Mouse (Mus musculus): ENCODE measurements around the gene Hcfc1. TPM values are rescaled to one million over a fixed set of nuclear protein-coding genes. Genes with fewer than 3 reads are reported as not detected.

Hcfc1 gene
- total RNA-seq (2021), result 10 to 100 TPM; 67.0 to 69.2 TPM
- long read RNA-seq, experiment 1, partial matches to known transcripts, result 13 of 17 reads
- long read RNA-seq, experiment 1, other reads (novel, unspliced or antisense), result 4 of 17 reads
- long read RNA-seq, experiment 2, partial matches to known transcripts, result 10 of 11 reads
- long read RNA-seq, experiment 2, other reads (novel, unspliced or antisense), result 1 of 11 reads

GRCm38 (mm10) chrX:73966248-73967176 is at the start of gene Hcfc1:
Hcfc1 (minus strand) TSS chrX:73966357.
- peak; percentile 78 to 85 for DNase-seq (ENCODE audit: low spot score in 2 of 2)

- no peak for DNase-seq (ENCODE audit: low spot score in 2 of 2)
Observed at GRCm38 (mm10) chrX:74014597-74014996, 48.4 kb upstream of the Hcfc1 start.

GRCm38 (mm10) chrX:74008063-74008462 is 41.9 kb upstream of the Hcfc1 start:
- DNase-seq (ENCODE audit: low spot score in 2 of 2), result no peak

- DNase-seq (ENCODE audit: low spot score in 2 of 2), result no peak
Observed at GRCm38 (mm10) chrX:74006401-74006800, 40.2 kb upstream of the Hcfc1 start.

- no peak for DNase-seq (ENCODE audit: low spot score in 2 of 2)
Observed at GRCm38 (mm10) chrX:74003644-74004043, 37.5 kb upstream of the Hcfc1 start.

- DNase-seq (ENCODE audit: low spot score in 2 of 2), result no peak
Observed at GRCm38 (mm10) chrX:74001024-74001423, 34.9 kb upstream of the Hcfc1 start.

DNA sequence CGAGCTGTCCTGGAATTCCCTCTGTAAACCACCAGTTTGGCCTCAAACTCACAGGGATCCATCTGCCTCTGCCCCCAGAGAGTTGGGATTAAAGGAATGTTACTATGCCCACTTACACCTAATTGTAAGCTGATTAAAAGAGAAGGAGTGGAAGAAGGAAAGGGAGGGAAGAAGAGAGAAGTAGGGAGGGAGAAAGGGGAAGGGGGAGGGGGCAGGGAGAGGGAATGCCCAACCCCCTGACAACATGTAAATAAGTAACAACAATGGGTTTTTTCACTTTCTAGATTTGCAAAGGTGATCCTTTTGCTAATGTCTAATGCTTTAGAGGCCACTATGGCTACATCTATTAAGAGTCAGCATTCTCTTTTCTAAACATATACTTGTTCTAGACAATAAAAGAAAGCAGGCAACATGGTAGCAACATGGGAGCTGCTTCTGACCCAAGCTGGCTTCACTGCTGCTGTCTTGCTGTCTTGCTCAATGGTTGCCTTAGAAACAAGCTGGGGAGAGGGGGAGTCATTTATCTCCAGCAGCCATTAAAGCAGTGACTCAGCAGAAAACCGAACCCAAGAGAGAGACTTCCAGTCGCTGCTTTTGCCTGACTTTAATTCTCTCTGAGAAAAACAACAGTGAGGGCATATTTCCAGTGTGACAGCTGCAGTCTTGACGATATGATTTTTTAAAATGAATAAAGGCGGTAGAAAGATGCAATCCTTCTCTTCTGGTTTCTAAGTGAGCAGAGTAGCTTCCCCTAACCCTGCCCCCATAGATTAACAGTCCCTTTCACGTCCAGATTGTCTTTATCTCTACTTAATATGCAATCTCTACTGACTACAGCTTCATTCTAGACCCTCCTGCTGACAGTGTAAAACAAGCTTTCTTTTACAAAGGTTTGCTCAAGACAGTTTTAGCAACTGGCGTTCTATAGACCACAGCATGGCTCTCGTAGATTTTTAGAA is 33.0 kb upstream of the Hcfc1 start:
- peak; percentile 4 to 30 for DNase-seq (ENCODE audit: low spot score in 2 of 2)

- DNase-seq (ENCODE audit: low spot score in 2 of 2), result no peak
Observed at GRCm38 (mm10) chrX:73977783-73978182, 11.6 kb upstream of the Hcfc1 start.

DNA sequence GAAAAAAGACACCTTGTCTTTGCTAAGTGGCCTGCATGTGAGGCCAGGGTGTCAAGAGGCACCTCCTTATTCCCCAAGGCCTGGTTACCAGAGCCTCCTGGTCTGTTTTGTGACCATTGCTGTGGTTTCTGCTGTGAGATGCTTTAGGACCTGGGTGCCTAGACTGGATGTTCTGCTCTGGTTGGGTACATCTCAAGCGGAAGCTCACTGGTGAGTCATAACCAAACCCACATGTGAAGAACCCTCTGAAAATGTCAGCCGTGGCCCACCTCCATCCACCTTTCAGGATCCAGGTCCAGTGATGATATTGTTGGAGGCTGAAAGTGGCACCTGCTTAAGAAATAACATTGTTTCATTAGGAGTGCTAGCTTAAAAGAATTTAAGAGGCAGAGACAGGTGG is 10.1 kb upstream of the Hcfc1 start:
- DNase-seq (ENCODE audit: low spot score in 2 of 2), result no peak

DNA sequence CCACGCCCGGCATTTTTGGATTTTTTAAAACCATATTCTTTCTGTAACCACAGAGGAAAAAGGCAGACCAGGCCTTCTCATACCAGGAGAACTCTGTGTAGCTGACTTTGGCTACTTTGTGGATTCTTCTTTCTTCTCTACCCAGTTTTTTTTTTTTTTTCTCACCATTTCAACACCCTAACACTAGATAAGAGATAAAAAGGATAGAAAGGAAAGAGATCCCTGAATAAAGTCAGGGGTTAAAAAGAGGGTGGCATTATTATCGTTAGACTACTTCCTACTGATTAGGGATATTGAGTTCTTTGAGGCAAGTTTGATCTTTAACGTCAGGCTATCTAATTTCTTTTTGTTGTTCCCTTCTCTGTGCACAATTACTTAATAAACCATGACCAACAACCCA is 6.6 kb upstream of the Hcfc1 start:
- DNase-seq (ENCODE audit: low spot score in 2 of 2), result no peak

DNA sequence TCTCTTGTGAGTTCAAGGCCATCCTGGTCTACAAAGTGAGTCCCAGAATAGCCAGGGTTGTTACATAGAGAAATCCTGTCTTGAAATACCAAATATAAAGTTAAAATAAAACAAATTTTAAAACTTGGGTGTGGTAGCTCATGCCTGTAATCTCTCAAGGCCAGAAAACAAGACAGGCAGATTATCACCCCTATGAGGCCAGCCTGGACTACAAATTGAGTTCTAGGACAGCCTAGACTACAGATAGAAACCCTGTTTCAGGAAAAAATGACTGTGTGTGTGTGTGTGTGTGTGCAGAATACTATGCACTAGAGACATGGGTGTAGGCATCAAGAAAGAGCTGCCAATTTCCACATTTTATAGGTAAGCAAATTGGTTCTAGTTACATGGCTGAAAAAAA is 4.6 kb upstream of the Hcfc1 start:
- DNase-seq (ENCODE audit: low spot score in 2 of 2), result no peak

DNA sequence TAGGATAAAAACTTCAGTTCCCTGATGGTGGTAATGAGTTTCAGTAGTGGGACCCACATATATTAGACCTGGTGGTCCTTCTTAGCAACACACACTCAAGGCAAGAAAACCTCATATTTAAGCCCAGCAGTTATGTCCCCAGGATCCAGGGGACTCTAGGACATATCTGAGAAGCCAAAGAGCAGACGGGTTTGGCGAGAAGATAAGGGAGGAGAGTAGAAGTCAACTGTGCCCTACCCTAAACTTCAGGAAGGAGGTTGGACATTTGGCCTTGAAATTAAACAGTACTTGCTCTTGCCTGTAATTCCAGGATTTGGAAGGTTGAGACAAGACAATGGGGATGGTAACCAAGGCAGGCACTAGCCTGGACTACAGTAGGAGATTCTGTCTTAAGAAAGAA is 3.6 kb upstream of the Hcfc1 start:
- DNase-seq (ENCODE audit: low spot score in 2 of 2), result no peak

DNA sequence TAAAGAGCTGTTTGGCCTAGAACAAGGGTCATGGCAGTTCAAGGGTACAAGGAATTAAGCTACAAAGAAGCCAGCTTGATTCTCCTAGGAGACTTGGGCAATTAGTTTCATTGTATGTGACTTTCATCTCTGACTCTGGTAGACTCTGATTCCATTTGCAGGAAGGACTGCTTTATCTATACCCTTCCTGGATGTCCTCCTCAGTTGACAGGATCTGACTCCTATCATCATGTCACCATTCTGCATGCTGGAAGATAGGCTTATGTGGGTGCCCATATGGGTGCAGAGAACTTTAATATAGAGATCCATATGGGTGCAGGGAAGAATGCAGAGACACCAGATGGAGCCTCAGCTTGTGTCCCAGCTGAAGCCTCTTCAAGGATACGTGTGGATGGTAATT is 3.0 kb upstream of the Hcfc1 start:
- no peak for DNase-seq (ENCODE audit: low spot score in 2 of 2)

- peak; percentile 80 to 87 for DNase-seq (ENCODE audit: low spot score in 2 of 2)
Observed at GRCm38 (mm10) chrX:73967177-73968075, 1.3 kb upstream of the Hcfc1 start.

- DNase-seq (ENCODE audit: low spot score in 2 of 2), result peak; percentile 56 to 76
Observed at GRCm38 (mm10) chrX:73965307-73965706, 850 bp downstream of the Hcfc1 start.

GRCm38 (mm10) chrX:73964363-73964762 is 1.8 kb downstream of the Hcfc1 start:
- no peak for DNase-seq (ENCODE audit: low spot score in 2 of 2)

DNA sequence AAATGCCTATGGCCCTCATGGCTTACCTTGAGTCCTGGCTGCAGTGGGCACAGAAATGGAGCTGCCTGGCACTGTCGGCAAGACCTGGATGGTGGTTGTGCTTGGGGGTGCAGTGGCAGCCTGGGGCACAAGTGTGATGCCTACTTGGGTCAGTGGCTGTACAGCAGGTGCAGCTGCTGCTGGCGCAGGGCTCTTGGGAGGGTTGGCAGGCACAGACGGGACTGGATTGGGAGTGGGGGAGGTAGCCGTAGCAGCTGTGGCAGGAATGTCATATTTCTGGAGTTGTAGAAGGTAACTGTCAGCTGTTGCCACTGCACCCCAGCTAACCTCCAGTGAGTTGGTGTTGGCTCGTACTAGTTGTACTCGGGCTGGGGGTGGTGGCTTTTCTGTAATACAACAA is 11.2 kb downstream of the Hcfc1 start:
- no peak for DNase-seq (ENCODE audit: low spot score in 2 of 2)

DNA sequence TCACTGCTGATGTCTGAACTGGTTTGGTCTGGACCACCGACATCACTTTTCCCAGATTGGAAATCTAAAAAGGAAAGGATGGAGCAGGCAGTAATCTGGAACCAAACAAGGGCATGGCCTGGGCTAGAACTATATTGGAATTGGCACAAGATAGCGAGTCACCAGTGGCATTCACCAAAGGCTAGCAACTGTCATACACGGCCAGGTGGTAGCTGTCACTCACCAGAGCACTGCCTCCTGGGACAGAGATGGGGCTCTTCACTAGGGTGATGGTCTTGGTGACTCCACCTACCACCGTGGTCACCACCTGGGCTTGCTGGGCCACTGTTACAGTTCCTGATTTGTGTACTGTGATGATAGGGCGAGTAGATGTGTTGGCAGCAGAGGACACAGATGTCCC is 13.6 kb downstream of the Hcfc1 start:
- DNase-seq (ENCODE audit: low spot score in 2 of 2), result no peak

- no peak for DNase-seq (ENCODE audit: low spot score in 2 of 2)
Observed at GRCm38 (mm10) chrX:73949341-73949740, 16.8 kb downstream of the Hcfc1 start.

- peak; percentile 21 to 31 for DNase-seq (ENCODE audit: low spot score in 2 of 2)
Observed at GRCm38 (mm10) chrX:73948647-73949046, 17.5 kb downstream of the Hcfc1 start.
